Mouse (Mus musculus): ENCODE measurements at regions not wholly inside any gene's neighbourhood (a gene's known extent, or its start where the extent isn't known, plus 50 kb on each side); places are given as distances from the start of the nearest gene placed in this dataset.

DNA sequence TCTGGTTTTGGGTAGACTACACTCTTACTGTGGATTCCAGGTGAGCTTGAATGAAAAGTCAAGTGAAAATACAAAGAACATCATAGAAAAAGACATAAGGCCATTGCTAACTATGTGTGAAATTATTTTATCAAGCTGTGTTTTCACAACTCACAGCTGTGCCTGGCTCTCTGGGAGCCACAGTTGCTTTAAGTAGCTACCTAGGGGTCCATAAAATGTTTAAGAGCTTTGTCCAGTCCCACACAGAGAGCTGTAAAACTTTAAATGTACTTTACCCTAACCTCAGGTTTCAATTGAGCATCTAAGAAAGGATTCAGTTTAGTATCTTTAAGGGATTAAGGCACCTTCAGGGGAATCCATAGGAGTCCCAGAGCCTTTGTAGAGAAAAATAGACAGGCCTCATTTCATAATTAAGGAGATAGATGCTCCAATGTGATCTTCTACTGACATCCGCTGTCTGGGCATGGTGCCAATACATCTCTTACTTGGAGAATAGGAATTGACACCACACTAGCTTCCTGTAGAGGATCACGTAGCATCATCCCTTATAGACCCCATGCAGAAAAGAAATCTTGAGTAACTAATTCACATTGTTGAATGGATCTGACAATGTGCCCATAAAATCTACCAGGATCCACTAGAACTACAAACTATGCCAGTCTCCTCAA is 626.5 kb downstream of the Gsdmc2 start:
- no peak overlapping the region for H3K27ac ChIP-seq (ENCODE audit: low read length)
- no peak overlapping the region for H3K9ac ChIP-seq (ENCODE audit: low read depth, low read length)
- no peaks in the 10 kb centered on the region for H3K4me1 ChIP-seq (ENCODE audit: control insufficient read depth, insufficient read depth, low read length)
- no peak overlapping the region for H3K4me3 ChIP-seq (ENCODE audit: low read depth, low read length)
- H3K9me3 ChIP-seq (replicated peaks; ENCODE audit: control insufficient read depth, low read length, poor library complexity, severe bottlenecking): no peaks in the 10 kb centered on the region
- 56% methylated on average over 2 of the region's 2 CpGs for WGBS
- no peaks in the 10 kb centered on the region for H3K27me3 ChIP-seq (ENCODE audit: control insufficient read depth, insufficient read depth, low read depth, low read length)
- no peak for ATAC-seq
- no peaks in the 10 kb centered on the region for H3K36me3 ChIP-seq (ENCODE audit: control insufficient read depth, insufficient read depth, low read length)
- no peak overlapping the region for H3K4me2 ChIP-seq (ENCODE audit: low read length)

DNA sequence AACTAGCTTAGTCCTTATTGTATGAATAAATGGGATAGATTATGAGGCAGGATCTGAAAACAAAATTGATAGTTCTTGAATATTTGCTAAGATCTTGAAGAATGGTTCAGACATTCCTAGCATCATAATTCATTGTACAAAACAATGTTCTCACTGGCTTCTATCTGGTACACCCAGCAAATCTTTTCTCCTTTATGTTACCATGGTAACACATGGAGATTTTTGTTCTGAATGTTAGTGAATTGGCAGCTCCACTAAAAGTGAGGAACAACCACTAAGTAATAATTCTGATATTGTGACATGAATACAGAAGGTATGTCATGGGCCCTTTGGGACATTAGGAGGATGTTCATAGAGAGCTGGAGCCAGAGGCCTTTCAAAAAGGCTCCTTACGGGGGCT is 639.8 kb downstream of the Gsdmc2 start:
- Histone ChIP-seq H3K27ac (ENCODE audit: low read length) (no peak overlapping the region), H3K4me1 (ENCODE audit: control insufficient read depth, insufficient read depth, low read length) (no peaks in the 10 kb centered on the region), H3K9me3 (replicated peaks; ENCODE audit: control insufficient read depth, low read length, poor library complexity, severe bottlenecking) (no peaks in the 10 kb centered on the region), H3K36me3 (ENCODE audit: control insufficient read depth, insufficient read depth, low read length) (no peaks in the 10 kb centered on the region), H3K9ac (ENCODE audit: low read depth, low read length) (no peak overlapping the region), H3K4me2 (ENCODE audit: low read length) (no peak overlapping the region), H3K27me3 (ENCODE audit: control insufficient read depth, insufficient read depth, low read depth, low read length) (no peaks in the 10 kb centered on the region), H3K4me3 (ENCODE audit: low read depth, low read length) (no peak overlapping the region)
- ATAC-seq: peak; percentile 70
- 81% methylated on average over 1 of the region's 1 CpGs for WGBS

DNA sequence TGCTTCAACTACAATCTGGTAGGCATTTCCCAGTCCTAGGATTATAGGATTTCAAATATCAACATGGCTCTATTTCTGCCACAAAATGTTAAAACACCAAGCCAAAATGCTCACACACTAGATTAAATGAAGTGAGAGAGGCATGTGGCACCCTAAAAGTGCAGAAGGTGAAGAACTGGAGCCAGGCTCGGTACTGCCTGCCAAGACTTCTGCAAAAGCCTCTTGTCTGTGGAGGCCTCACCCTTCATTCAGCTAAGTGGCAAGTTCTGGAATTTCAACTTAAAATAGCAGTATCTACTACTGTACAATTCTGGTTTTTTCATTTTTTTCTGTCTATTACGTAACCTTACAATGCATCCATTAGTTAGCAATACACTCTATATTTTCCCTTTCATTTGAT is 649.9 kb downstream of the Gsdmc2 start:
- H3K27ac ChIP-seq (ENCODE audit: low read length): no peak overlapping the region
- H3K9ac ChIP-seq (ENCODE audit: low read depth, low read length): no peak overlapping the region
- H3K27me3 ChIP-seq (ENCODE audit: control insufficient read depth, insufficient read depth, low read depth, low read length): no peaks in the 10 kb centered on the region
- no peaks in the 10 kb centered on the region for H3K36me3 ChIP-seq (ENCODE audit: control insufficient read depth, insufficient read depth, low read length)
- 89% methylated on average over 2 of the region's 2 CpGs for WGBS
- 0 out of 2 replicates have a peak, but pooled peaks cover 2% of the 10 kb centered on the region for H3K4me1 ChIP-seq (ENCODE audit: control insufficient read depth, insufficient read depth, low read length)
- no peak for ATAC-seq
- no peaks in the 10 kb centered on the region for H3K9me3 ChIP-seq (replicated peaks; ENCODE audit: control insufficient read depth, low read length, poor library complexity, severe bottlenecking)
- H3K4me2 ChIP-seq (ENCODE audit: low read length): no peak overlapping the region
- H3K4me3 ChIP-seq (ENCODE audit: low read depth, low read length): no peak overlapping the region

DNA sequence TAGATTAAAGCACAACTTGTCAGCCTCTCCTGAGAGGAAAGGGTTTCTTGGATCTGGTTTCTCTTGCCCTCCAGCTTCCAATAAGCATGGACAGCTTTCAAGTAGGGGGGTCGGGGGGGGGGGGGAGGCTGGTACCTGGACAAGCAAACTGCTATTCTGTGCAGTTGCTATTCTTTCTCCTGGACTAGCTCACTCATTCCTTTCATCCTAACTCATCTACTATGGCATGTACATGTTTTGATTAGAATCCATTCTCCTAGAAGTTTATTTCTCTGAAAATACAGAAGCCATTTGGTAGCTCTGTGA is 650.5 kb downstream of the Gsdmc2 start:
- WGBS: 29% methylated on average over 1 of the region's 1 CpGs
- Histone ChIP-seq H3K4me1 (ENCODE audit: control insufficient read depth, insufficient read depth, low read length) (0 out of 2 replicates have a peak, but pooled peaks cover 2% of the 10 kb centered on the region), H3K36me3 (ENCODE audit: control insufficient read depth, insufficient read depth, low read length) (no peaks in the 10 kb centered on the region), H3K4me3 (ENCODE audit: low read depth, low read length) (no peak overlapping the region), H3K9ac (ENCODE audit: low read depth, low read length) (no peak overlapping the region), H3K27ac (ENCODE audit: low read length) (no peak overlapping the region), H3K4me2 (ENCODE audit: low read length) (no peak overlapping the region), H3K27me3 (ENCODE audit: control insufficient read depth, insufficient read depth, low read depth, low read length) (no peaks in the 10 kb centered on the region), H3K9me3 (replicated peaks; ENCODE audit: control insufficient read depth, low read length, poor library complexity, severe bottlenecking) (no peaks in the 10 kb centered on the region)
- ATAC-seq: no peak

DNA sequence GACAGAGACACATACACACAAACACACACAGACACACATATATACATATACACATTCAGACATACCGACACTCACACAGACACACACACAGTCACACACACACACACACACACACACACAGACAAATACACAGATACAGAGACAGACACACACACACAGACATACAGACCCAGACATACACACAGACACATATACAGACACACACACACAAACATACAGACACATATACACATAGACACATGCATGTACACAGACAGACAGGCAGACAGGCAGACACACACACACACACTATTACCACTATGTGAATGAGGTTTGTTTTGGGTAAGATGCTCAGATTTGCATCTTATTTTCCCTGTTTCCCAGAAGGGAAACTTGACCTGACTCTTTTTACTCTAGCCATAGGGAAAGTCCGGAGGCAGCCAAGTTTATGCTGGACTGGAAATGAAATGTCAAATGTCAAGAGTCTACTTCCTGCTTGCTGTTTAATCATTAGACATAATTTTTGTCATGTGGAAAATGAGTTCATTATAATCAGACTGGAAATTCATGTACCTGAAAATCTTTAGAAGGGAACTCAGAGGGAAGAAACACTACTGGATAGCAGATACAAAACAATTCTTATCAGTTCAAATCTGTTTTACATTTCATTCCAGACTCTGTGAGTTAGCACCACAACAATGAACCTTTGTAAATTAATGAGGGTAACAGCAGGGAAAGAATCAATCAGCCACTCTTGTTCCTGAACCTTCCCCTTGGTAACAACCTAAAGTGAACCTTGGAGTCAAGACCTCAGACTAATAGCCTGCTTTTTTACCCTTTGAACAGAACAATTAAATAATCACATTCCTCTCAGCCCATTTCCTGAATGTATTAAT is 651.1 kb downstream of the Gsdmc2 start:
- H3K4me3 ChIP-seq (ENCODE audit: low read depth, low read length): no peak overlapping the region
- ATAC-seq: no peak
- H3K4me1 ChIP-seq (ENCODE audit: control insufficient read depth, insufficient read depth, low read length): 0 out of 2 replicates have a peak, but pooled peaks cover 2% of the 10 kb centered on the region
- no peak overlapping the region for H3K27ac ChIP-seq (ENCODE audit: low read length)
- H3K4me2 ChIP-seq (ENCODE audit: low read length): no peak overlapping the region
- 72% methylated on average over 2 of the region's 2 CpGs for WGBS
- no peaks in the 10 kb centered on the region for H3K27me3 ChIP-seq (ENCODE audit: control insufficient read depth, insufficient read depth, low read depth, low read length)
- no peaks in the 10 kb centered on the region for H3K9me3 ChIP-seq (replicated peaks; ENCODE audit: control insufficient read depth, low read length, poor library complexity, severe bottlenecking)
- no peaks in the 10 kb centered on the region for H3K36me3 ChIP-seq (ENCODE audit: control insufficient read depth, insufficient read depth, low read length)
- H3K9ac ChIP-seq (ENCODE audit: low read depth, low read length): no peak overlapping the region

DNA sequence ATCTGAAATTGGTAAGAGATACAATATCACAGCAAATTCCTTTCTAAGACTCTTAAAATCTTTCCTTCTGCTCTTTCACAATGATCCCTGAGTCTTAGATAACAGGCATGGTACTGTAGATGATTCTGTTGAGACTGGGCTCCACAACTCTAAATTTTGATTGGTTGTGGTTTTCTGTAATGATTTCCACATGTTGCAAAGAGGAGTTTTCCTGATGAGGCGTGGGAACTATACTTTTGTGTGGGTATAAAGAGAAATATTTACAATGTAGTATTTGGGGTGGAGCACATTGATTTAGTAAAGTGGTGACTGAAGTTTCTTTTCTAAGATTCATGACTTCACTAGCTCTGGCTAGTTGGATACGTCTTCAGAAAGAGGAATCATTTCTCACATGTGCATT is 653.2 kb downstream of the Gsdmc2 start:
- 96% methylated on average over 2 of the region's 2 CpGs for WGBS
- ATAC-seq: no peak
- H3K4me1 ChIP-seq (ENCODE audit: control insufficient read depth, insufficient read depth, low read length): 0 out of 2 replicates have a peak, but pooled peaks cover 2% of the 10 kb centered on the region
- H3K27ac ChIP-seq (ENCODE audit: low read length): no peak overlapping the region
- H3K4me2 ChIP-seq (ENCODE audit: low read length): no peak overlapping the region
- H3K4me3 ChIP-seq (ENCODE audit: low read depth, low read length): no peak overlapping the region
- H3K9ac ChIP-seq (ENCODE audit: low read depth, low read length): no peak overlapping the region
- no peaks in the 10 kb centered on the region for H3K36me3 ChIP-seq (ENCODE audit: control insufficient read depth, insufficient read depth, low read length)
- H3K27me3 ChIP-seq (ENCODE audit: control insufficient read depth, insufficient read depth, low read depth, low read length): no peaks in the 10 kb centered on the region
- H3K9me3 ChIP-seq (replicated peaks; ENCODE audit: control insufficient read depth, low read length, poor library complexity, severe bottlenecking): no peaks in the 10 kb centered on the region

DNA sequence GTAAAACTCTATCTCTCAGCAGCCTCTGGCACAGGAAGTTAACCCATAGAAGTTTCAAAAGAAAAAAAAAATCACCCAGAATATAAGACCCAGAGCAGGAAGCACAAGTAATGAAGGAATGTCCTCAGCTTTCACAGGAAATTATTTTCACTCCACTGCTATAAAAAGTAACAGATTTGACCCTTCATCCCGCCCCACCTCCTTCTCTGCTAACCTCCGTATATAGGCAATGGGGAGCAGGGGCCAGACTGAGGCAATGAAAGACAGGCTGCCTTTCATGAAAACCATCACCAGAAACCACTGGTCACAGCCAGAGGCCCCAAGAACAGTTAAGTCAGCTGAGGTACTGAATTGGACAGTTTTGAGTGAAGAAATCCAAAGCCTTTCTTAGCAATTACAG is 654.9 kb downstream of the Gsdmc2 start:
- Histone ChIP-seq H3K27me3 (ENCODE audit: control insufficient read depth, insufficient read depth, low read depth, low read length) (no peaks in the 10 kb centered on the region), H3K36me3 (ENCODE audit: control insufficient read depth, insufficient read depth, low read length) (no peaks in the 10 kb centered on the region), H3K4me3 (ENCODE audit: low read depth, low read length) (no peak overlapping the region), H3K4me2 (ENCODE audit: low read length) (no peak overlapping the region), H3K9ac (ENCODE audit: low read depth, low read length) (no peak overlapping the region), H3K27ac (ENCODE audit: low read length) (no peak overlapping the region), H3K9me3 (replicated peaks; ENCODE audit: control insufficient read depth, low read length, poor library complexity, severe bottlenecking) (no peaks in the 10 kb centered on the region), H3K4me1 (ENCODE audit: control insufficient read depth, insufficient read depth, low read length) (0 out of 2 replicates have a peak, but pooled peaks cover 2% of the 10 kb centered on the region)
- WGBS: 74% methylated on average over 2 of the region's 2 CpGs
- ATAC-seq: no peak

DNA sequence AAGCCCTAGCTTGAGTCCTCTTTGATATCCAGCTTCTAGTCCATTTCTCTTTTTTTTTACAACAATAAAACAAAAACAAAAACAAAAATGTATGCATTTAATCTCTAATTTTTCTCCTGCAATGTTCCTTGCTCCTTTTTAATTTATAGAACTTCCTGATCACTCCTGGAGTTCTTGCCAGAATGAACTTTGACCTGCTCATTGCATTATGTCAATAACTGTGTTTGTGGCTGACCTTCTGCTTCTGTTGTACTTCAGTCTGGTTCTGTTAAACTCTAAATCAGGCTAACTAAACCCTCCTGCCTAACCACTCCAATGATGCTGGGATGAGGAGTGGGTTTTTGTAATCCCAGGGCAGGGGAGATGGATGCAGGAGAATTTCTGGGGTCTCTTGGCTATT is 674.0 kb downstream of the Gsdmc2 start:
- H3K27ac ChIP-seq (ENCODE audit: low read length): no peak overlapping the region
- H3K9ac ChIP-seq (ENCODE audit: low read depth, low read length): no peak overlapping the region
- H3K4me1 ChIP-seq (ENCODE audit: control insufficient read depth, insufficient read depth, low read length): no peaks in the 10 kb centered on the region
- no peak overlapping the region for H3K4me2 ChIP-seq (ENCODE audit: low read length)
- H3K4me3 ChIP-seq (ENCODE audit: low read depth, low read length): no peak overlapping the region
- ATAC-seq: no peak
- no peaks in the 10 kb centered on the region for H3K9me3 ChIP-seq (replicated peaks; ENCODE audit: control insufficient read depth, low read length, poor library complexity, severe bottlenecking)
- no peaks in the 10 kb centered on the region for H3K36me3 ChIP-seq (ENCODE audit: control insufficient read depth, insufficient read depth, low read length)
- no peaks in the 10 kb centered on the region for H3K27me3 ChIP-seq (ENCODE audit: control insufficient read depth, insufficient read depth, low read depth, low read length)

DNA sequence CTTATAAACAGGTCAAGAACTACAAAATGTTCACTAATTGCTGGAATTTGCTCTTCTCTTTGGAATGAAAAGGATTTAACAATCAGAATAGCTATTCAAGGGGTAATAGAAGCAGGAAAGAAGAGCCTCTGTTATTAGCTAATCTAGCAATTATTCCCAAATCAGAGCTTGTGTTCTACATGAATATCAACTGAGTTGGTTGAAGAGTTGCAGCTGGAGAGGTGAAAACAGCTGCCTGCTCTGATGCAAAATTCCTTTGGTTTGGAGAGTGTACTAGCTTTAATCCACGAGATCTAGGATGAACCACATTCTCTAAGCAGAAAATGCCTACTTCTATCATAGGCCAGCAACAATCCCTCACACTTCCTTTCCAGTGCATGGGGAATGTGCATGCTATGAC is 674.8 kb downstream of the Gsdmc2 start:
- Histone ChIP-seq H3K9me3 (replicated peaks; ENCODE audit: control insufficient read depth, low read length, poor library complexity, severe bottlenecking) (no peaks in the 10 kb centered on the region), H3K36me3 (ENCODE audit: control insufficient read depth, insufficient read depth, low read length) (no peaks in the 10 kb centered on the region), H3K4me2 (ENCODE audit: low read length) (no peak overlapping the region), H3K4me1 (ENCODE audit: control insufficient read depth, insufficient read depth, low read length) (no peaks in the 10 kb centered on the region), H3K9ac (ENCODE audit: low read depth, low read length) (no peak overlapping the region), H3K4me3 (ENCODE audit: low read depth, low read length) (no peak overlapping the region), H3K27me3 (ENCODE audit: control insufficient read depth, insufficient read depth, low read depth, low read length) (no peaks in the 10 kb centered on the region), H3K27ac (ENCODE audit: low read length) (no peak overlapping the region)
- WGBS: 42% methylated on average over 1 of the region's 1 CpGs
- ATAC-seq: no peak
